Mouse (Mus musculus): ENCODE results near the gene Ddx23. TPM values are rescaled to one million over a fixed set of nuclear protein-coding genes. Genes with fewer than 3 reads are reported as not detected.

Ddx23 gene
- 85.2 and 87.5 TPM in 2 replicates for total RNA-seq (2021)
- long read RNA-seq, experiment 1, transcript Ddx23-201 (17 exons, 3,187 nt) = major isoform, 5 of 26 reads
- long read RNA-seq, experiment 1, partial matches to known transcripts = 2 of 26 reads
- long read RNA-seq, experiment 1, other reads (novel, unspliced or antisense) = 19 of 26 reads
- long read RNA-seq, experiment 2, partial matches to known transcripts = 0 of 23 reads
- long read RNA-seq, experiment 2, other reads (novel, unspliced or antisense) = 19 of 23 reads

DNA sequence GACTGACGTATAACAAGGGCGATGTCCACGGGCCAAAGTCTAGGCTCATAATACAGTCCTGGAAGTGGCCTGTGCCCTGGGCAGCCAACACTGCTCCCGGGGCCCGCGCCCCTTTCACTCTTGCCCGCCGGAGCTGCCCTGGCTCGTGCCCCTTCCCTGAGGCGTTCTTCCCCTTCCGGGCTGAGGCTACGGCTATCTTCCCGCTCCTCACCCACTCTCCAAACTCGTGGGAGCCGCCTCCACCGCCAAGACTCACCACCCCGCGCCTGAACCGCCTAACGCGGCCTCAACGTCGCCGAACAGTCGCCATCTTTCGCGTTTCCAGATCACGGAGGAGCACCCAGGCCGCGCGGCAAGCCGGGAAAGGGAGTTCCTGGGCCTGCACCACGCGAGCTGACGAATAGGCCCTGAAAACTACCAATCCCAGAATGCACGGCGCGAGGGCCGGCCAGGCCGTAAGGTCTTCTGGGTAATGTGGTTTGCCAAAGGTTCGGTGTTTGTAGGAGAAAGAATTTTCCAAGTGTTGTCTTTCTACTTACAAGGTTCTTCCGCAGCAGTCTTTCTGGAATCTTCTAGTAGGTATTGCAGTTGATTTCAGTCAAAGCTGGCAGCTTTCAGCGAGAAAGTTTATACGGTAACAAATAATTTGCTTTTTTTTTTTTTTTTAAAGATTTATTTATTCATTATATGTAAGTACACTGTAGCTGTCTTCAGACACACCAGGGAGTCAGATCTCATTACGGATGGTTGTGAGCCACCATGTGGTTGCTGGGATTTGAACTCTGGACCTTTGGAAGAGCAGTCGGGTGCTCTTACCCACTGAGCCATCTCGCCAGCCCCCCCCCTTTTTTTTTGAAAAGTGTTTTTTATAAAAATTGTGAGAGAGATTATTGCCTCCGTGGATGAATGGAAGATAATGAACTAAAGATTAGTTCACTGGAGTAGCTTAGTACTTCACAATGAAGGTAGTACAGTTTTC is at the start of gene Ddx23:
TSS of gene Ddx23 (minus strand) at position 328 of the 979 bp plus-strand sequence.
- DNase-seq = peak; percentile 97

DNA sequence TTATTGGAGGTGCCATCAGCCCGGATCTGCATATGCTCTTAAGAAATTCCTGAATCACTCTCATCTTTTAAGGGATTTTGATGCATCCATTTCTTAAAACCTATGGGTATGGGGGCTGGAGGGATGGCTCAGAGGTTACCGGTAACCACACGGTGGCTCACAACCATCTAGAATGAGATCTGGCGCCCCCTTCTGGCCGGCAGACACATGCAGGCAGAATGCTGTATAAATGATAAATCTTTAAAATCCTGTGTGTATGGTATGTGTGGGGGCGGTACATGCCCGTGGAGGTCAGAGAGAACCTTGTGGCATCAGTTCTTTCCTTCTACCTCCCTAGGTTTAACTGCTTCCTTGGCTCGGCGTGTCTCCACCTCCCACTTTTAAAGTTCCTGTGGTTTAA is 47.7 kb upstream of the Ddx23 start:
- DNase-seq = peak; percentile 87

DNA sequence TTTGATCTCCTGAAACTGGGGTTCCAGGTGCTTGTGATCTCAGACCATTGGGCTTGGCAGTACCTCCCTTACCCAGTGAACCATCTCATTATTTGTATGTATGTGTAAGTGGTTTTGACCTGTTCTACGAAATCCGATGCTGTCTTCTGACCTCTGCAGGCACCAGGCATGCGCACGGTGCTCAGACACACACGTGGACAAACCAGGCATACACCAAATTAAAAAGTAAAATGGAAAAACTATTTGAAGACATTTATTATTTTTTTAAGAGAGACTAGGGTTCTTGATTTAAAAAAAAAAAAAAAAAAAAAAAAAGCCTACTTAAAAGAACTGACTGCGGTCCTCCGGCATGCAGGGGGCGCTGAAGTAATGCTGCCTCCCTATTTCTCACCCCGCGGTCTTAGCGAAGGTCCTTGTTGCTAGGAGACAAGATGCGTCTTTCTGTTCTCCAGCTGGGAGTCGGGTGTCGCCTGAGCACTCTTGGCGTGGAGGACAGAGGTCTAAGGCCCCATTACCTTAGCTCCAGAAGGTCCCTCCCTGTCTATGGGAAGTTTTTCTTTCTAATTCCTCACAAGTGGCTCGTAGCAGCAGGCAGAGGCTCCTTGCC is 45.2 kb upstream of the Ddx23 start, which contains the start of gene Ccdc65:
TSS of gene Ccdc65 (plus strand) at position 442 of the 607 bp plus-strand sequence.
- peak; percentile 92 for DNase-seq

DNA sequence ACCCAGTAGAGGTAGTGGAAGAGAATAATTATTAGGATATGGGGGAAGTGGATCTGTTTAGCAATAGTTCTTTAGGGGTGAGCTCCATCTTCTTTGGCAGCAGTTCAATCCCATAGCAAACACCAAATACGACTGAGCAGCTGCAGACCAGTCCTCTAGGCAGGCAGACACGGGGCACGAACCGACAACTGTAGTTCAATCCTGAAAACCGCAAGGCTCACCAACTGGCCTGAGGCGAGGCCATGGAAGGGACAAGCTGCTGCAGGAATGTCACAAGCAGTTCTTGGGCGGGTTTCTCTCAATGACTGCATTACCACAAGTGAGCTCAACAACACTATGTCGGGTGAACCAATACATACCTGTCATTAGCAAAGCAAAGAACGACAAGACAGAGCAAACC is 41.6 kb upstream of the Ddx23 start:
- no peak for DNase-seq

DNA sequence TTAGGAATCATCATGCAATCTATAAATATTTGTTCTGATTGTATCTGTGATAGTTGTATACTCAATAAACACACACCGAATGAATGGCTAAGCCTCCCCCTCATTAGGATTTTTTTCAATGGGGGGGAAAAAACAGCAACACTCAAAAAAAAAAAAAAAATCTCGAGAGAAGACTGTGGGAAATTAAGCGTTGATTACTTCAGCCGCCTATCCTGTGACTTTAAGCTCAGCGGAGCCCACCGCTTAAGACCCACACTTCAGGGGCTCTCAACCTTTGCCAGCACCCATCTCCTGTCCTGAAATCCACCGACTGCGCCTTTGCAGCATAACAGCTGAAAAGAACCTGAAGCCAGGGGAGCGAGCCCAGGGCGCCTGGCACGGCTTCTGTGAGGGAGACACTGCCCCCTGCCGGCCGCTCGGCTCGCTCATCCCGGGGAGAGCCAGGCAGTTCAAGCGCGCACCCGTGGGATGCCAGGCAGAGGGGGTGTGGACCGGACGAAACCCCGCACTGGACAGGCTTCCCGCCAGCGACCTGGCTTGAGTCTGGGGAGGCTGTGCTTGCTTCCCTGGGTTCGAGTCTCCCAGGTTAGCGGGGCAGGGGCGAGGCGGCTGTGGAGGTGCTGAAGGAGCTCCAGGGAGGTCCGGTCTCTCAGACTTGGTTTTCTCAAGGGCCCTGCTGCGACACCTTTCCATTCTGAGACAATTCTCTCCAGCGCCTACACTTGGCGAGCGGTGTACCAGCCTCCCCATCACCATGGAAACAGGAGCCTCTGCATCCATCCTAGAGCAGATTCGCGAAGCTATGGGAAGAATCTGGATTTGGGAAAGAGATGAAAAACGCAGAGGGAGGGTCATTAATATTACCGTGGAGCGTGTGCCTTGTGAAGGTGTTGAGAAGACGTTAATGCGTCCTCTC is 36.8 kb upstream of the Ddx23 start:
- DNase-seq = peak; percentile 94

DNA sequence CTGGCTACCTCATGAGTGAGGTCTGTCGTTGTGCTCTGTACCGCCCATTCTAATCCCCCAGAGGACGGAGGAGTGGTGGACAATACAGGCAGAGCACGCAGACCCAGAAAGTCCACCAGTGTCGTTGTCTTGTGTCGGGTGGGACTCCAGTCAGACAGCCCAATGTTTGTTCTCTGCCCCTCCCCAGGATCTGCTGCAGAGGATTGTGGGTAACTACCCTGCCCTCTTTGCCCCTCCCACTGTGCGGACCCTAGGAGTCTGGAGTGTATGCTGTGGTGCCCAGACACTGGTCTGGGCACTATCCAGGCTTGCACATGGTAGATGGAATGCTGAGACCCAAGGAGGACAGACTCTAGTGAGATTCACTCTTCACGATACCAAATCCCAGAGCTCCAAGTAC is 33.5 kb upstream of the Ddx23 start:
- DNase-seq = no peak

DNA sequence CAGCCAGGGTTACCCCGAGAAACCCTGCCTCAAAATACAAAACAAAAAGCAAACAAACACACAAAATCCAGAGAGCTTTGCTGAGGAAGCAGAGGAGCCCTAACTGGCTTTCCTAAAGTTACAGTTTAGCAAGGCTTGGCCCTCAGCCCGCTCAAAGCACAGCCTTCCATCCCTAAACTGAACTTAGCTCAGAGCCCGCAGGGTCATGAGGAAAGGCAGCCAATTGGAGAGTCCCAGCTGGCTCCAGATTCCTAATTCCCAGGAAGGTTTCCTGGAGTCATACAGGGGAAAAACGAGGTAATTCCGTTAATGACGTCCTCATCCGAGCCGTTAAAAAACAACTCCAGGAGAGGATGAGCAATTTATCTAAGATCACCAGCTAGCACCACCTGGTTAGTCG is 33.0 kb upstream of the Ddx23 start:
- peak; percentile 36 for DNase-seq

DNA sequence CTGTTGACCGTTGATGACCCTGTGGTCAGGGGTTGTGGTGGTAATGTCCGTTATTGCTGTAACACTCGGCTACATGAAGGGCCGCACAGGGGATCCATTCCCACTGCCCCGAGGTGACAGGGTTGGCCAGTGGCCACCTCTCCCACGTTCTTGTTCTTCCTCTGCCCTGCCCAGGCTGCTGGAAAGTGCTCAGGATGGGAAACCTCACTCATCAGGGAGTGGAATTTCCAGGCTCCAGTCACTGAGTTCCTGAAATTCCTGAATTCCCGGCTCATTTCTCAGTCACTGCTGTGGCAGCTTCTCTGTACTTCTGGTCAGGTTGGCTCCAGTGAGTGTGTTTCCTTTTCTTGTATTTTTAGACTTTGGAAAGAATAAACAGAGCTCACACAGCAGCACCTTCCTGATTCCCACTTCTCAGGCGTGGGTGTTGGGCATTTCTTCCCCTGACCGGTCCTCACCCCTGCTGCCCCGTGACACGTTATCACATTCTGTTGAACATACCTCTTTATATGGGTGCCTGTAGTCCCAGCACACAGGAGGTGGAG is 29.5 kb upstream of the Ddx23 start:
- DNase-seq = peak; percentile 40

DNA sequence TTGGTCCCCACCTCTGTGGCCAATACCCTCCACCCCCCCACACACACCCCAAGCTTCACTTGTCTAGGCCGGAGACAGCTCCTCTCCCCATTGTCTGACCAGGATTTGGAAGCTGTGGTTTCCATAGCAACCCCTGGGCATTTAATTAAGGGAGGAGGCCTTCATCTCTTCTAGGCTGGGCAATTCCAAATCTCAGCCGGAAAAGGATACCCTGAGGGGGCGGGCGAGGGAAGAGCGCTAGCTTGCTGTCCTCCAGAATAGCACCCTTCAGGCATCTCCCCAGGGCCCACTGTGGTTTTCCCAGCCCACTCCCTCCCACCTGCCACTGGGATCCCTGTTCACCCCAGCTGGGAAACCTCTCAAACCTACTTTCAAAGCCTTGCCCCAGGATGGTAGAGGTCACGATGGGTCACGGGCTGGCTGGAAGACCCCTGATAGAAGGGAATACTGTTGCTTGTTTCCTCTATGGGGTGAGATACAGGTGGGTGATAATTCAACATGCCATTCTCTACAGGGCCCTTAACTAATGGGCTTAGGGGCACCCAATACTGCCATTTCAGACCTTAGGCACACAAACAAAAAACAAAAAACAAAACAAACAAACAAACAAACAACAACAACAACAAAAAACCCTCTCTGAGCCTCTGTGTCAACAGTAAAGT is 28.9 kb upstream of the Ddx23 start:
- no peak for DNase-seq

DNA sequence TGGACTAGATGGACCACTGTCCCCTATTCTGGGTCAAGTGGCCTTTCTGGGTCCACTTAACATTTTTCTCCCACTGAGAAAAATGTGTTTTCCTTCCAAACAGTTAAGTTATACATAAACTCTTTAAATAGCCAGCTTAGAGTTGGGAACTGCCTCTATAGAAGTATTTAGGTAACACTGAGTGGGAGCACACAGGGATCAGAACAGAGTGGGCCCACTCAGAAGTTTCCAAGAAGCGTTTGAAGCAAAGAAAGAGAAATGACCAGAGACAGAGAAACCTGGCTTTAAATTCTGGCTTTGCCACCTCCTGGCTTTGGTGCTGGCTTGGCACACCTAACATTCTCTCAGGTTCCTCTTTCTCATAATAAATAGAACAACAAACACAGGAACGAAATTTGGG is 27.0 kb upstream of the Ddx23 start:
- no peak for DNase-seq

DNA sequence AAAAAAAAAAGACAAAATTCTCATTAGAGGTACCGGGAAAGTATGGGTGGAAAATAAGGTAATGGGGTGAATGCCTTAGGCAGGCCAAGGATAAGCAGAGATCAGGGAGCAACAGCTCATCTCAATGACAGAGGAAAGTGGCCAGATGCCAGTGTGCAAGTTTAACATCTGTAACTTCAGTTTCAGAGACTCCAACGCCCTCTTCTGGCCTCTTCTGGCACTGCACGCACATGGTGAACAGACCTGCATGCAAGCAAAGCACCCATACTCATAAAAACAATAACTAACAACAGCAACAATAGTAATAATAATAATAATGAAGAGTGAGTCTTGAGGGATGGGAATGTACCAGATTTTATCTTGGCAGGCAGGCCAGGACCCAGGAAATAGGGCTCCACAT is 23.2 kb upstream of the Ddx23 start:
- DNase-seq = peak; percentile 49

DNA sequence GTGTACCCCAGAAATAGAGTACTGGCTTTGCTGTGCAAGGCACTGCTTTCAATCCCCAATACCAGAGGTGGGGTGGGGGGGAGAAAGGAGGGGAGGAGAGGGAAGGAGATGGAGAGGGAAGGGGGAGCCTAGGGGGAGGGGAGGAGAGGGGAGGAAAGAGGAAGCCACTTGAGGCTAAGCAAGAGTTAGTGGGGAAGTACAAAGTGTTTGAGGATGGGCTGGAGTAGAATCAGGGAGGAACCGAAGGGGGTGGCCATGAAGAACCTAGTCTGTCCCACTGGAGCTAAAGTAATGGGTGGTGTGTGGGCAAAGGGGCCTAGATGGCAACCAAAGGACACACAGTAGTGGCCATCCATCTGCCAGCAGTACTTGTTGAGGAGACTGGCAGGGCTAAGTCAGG is 21.1 kb upstream of the Ddx23 start:
- DNase-seq = no peak

DNA sequence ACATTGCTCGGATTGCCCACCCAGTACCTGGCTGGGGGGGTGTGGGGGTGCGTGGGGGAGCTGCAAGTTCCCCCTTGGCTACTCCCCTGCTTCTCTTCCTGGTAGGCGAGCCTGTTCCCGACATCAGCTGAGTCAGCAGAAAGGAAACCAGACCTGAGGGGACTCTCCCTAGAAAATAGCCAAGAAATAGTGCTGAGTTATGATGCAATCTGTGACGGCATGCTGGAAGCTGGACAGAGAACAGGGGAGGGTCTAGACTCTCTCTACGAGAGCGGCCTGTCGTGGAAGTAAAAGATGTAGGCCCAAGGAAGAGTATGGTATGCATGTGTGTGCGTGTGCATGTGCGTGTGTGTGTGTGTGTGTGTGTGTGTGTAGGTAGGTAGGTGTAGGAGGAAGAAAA is 20.5 kb upstream of the Ddx23 start:
- DNase-seq = no peak

DNA sequence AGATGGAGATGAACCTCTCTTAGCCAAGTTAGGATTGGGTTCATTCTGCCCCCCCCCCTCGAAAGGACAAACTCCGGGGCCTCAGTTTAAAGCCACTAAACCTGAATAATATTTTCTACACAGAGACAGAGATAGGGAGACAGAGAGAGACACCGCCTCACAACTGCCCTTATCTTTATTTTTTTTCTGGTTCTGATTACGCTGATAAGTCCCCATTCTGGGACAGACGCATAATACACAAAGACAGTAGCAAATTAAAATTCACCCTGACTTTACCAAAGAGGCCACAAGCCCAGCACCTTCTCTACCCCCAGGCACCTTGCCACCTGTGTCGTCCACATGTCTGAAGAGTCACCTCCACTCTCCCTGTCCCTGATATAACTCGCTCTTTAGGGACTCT is 18.9 kb upstream of the Ddx23 start:
- DNase-seq = no peak

DNA sequence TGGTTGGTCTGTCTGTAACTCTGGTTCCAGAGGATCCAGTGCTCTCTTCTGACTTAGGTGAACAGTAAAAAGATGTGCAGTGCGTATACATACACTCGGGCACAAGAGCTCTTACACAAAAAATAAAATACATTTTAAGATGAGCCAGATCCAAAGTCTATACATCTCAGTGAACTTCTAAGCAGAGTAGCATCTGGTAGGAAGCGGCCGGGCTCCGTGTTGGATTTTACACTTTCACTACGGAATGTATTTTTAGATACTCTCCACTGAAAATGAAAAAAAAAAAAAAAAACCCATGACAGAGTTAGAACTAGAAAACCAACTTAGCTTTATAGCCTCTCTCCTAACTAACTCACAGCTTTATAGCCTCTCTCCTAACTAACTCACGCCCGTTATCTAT is 18.0 kb upstream of the Ddx23 start:
- no peak for DNase-seq

DNA sequence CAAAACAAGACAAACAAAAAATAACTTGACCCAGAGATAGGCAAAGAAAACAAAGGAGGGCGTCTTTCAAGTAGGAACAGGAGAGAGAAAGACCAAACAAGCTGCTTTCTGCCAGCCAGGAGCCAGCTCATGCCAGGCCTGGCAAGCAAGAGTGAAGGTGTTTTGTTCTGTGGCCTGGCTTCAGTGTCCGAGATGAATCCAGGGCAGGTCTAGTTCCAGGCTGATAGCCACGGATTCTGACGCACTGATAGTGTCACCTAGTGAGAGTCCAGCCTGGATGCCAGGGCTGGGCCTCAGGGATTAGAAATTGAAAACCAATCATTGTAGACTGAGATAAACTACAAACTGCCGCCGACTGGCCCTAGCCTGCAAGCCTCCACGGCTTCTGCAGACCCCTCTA is 15.3 kb upstream of the Ddx23 start:
- DNase-seq = no peak

DNA sequence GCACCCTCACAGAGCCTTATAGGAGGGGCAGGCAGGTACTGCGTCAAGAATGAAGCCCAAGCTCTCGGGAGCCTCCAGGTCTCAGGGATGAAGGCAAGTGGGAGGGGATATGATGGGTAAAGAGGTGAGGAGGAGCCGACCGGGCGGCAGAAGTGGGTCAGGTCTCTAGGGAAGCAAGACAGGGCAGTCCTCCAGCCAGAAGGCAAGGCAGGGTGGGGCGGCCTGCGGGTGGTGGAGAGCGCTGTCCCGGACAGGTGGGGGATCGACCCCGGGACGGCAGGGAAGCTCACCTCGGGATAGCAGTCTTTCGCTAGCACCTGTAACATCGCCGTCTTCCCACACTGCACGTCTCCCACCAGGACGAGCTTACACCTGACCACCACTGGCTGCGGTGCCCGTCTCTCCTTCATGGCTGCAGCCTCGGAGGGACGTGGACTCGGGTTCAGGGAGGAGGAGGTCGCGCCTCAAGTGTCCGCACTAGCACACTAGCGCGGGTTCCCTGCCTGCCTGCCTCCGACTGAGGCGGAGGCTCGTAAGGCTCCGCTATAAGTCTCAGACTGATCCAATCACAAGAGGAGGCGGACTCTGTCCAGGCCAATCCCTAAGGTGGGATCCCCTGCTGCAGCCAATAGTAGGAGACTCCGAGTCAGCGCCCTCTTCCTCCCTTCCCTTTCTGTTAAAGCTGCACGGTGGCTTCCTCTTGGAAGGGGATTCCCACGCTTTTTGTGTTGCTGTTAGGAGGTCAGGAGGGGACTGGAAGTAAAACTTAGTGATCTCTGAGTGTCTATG is 14.4 kb upstream of the Ddx23 start, which contains the start of gene Rnd1:
TSS of gene Rnd1 (minus strand) at position 522 of the 789 bp plus-strand sequence.
- peak; percentile 87 for DNase-seq

DNA sequence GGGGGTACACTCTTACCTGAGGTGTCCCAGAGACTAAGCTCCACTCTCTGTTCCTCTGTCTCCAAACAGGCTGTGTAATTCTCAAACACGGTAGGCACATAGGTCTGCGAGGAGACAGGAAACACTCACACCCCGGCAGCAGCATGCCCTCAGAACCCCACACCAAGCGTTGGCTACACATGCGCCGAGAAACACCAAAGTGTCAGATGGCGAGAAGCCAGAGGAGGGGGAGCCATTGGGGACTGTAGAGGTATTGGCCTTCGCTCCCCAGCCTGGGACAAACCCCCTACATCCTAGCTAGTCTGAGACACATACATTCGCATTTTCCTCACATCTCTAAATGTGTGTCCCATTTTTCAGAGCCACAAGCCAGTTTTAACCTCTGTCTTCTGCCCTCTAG is 13.8 kb upstream of the Ddx23 start:
- peak; percentile 38 for DNase-seq

DNA sequence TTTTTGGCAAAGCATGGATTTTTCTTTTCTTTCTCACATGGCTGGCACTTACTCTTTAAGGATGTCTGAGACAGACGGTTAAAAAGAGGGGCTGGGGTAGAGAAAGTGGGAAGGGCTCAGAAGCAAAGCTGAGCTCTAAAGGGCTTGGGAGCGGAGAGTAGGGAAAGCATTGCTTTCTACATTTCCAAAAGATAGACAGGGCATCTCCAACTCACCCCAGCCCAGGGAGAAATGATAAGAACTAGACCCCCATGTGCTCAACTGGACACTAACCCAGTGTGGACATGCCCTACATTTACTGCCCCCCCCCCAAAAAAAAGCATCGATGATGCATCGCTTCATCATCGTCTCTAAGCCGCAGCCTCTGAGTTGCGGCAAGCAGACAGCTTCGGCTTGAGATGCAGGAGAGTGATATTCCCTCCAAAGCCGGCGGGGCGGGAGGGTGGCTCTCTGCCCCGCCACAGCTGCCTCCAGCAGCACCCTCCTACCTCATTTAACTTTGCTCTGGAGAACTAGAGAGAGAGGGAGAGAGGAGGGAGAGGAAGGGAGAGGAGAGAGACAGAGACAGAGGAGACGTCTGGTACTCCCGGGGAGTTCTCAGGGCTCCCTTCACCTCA is 13.0 kb upstream of the Ddx23 start:
- no peak for DNase-seq
